ENCODE assay signal across 14 mouse cellular contexts in the genomic region with DNA sequence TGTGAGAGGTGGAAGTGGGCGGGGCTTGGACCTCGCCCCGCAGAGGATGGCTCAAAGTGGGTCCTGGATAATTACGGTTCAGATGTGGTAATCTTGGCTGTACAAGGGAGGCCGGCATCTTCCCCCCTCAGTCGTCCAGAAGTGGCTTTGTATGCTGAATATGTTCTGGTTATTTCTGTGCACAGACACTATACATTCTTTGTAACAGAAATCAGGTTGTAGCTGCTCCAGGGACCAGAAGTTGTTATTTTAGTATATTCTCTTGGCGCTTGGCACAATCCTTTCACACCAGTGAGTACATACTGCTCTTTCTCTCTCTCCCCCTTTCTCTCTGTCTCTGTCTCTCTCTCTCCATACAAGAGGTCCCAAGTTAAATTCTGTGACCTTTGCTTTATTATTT.
A peak's percentile ranks its signal among the peaks of the same experiment; 100 is the strongest.
DNase-seq lines count a peak whose midpoint lies in the region; ATAC-seq lines count a peak whose summit lies in the region.
"Had no signal": no experiment of that assay in that cellular context is flagged by ENCODE, and none has a peak within 500 bp of the region (broad histone marks: within the 10 kb centered on the region; RNA-seq: fewer than 3 reads in every experiment).

No protein-coding gene starts in this region.

- no peak overlapping the region for H3K27ac ChIP-seq in hindbrain, embryonic 12.5 days
- H3K27ac ChIP-seq: embryonic facial prominence, embryonic 13.5 days; forebrain, embryonic 12.5 days; hindbrain, embryonic 10.5 days; hindbrain, postnatal 0 days had no signal

- 83% methylated on average over 7 of the region's 7 CpGs for WGBS in hindbrain, embryonic 12.5 days

- no peak overlapping the region for H3K4me2 ChIP-seq in hindbrain, embryonic 12.5 days (replicated peaks)
- H3K4me2 ChIP-seq: embryonic facial prominence, embryonic 13.5 days; forebrain, embryonic 12.5 days; heart, embryonic 12.5 days had no signal

- H3K27me3 ChIP-seq in hindbrain, embryonic 12.5 days, result no peaks in the 10 kb centered on the region

- H3K36me3 ChIP-seq in hindbrain, embryonic 12.5 days, result peaks cover 5% of the 10 kb centered on the region; the same call in 1 of the 2 replicates
- H3K36me3 ChIP-seq: embryonic facial prominence, embryonic 13.5 days; forebrain, embryonic 12.5 days; heart, embryonic 12.5 days; hindbrain, embryonic 10.5 days had no signal

- H3K4me1 ChIP-seq in hindbrain, embryonic 12.5 days, result 0 out of 2 replicates have a peak, but pooled peaks cover 4% of the 10 kb centered on the region

- H3K4me3 ChIP-seq in hindbrain, embryonic 12.5 days, result no peak overlapping the region
- H3K4me3 ChIP-seq: embryonic facial prominence, embryonic 13.5 days; forebrain, embryonic 12.5 days; heart, embryonic 12.5 days; hindbrain, embryonic 10.5 days had no signal

- H3K9me3 ChIP-seq in hindbrain, embryonic 12.5 days (replicated peaks), result no peaks in the 10 kb centered on the region
- H3K9me3 ChIP-seq: embryonic facial prominence, embryonic 13.5 days; forebrain, embryonic 12.5 days; heart, embryonic 12.5 days had no signal

- ATAC-seq in frontal cortex, adult (ENCODE audit: low TSS enrichment), result peak; percentile 54
- ATAC-seq in hindbrain, embryonic 12.5 days (ENCODE audit: low FRiP score), result no peak
- ATAC-seq: Patski had no signal

- H3K9ac ChIP-seq in hindbrain, embryonic 12.5 days, result no peak overlapping the region
- H3K9ac ChIP-seq: embryonic facial prominence, embryonic 13.5 days; forebrain, embryonic 12.5 days; heart, embryonic 12.5 days had no signal

- DNase-seq in frontal cortex, postnatal 10 days (ENCODE audit: low spot score in 2 of 2), result no peak
- peak; percentile 37 for DNase-seq in MN1 (ENCODE audit: low spot score)
- peak; percentile 32 for DNase-seq in induced T-regulatory cell, adult 2 months (ENCODE audit: low read depth)
- peak; percentile 23 for DNase-seq in naive thymus-derived CD4-positive, alpha-beta T cell, adult 2 months (ENCODE audit: low read depth)
- no peak for DNase-seq in gastrocnemius, adult 8-10 months (ENCODE audit: low spot score in 2 of 2)
- no peak for DNase-seq in layer of hippocampus, adult 9-11 months

Comparison
In these comparisons a context has a peak if more than half of its experiments do, and no peak if none do; other contexts are left out.
1. DNase-seq: peak in MN1 (single experiment), induced T-regulatory cell, adult 2 months (single experiment) and naive thymus-derived CD4-positive, alpha-beta T cell, adult 2 months (single experiment); none in frontal cortex, postnatal 10 days (0 of 2), gastrocnemius, adult 8-10 months (0 of 2) and layer of hippocampus, adult 9-11 months (single experiment).